Mouse (Mus musculus) kidney, adult 9 months (tissue): ENCODE data around the gene Larp1b.

Source experiments
- DNase-seq: peaks from one replicate; pipeline ENCODE4 v3.0.0; 2022

Gene Larp1b

DNA sequence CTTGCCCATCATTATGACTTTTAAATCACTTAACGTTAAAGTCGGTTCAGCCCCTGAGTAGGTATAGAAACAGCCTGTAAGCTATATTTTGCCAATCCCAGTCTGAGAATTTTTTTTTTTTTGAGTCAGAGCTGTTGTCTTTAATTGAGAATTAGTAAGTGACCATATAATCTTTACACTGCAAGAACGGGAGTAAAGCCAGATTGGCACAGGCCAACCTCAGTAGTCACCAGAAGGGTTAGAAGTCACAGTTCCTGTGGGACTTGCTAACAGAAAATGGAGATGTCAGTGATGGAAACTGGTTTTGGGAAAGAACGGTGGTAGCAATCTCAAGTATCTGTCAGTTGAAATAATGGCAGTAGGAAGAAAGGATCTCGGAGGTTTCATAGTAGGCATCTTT, 134.8 kb downstream of the Larp1b start:
- no peak for DNase-seq

DNA sequence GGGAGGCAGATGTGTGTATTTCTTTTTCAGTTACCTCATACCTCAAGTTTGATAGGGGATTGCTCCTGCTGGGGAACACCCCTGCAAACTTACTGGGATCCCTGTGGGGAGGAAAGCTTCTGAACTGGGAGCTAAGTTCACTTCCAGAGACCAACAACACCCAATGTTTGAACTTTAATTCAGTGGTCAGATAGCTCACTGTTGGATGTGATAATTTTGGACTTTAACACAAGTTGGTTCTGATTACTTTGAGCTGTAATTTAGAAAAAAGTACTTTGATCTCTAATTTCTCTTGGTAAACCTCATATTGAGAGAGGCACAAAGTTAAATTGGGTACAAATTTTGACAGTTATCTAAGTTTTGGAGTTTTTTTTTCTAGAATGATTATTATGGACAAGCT, 137.4 kb downstream of the Larp1b start:
- no peak for DNase-seq
